Mouse (Mus musculus) MEL (cell line): Measurements from ENCODE around the gene Txnip. TPM values are rescaled to one million over a fixed set of nuclear protein-coding genes. Genes with fewer than 3 reads are reported as not detected.
A peak's percentile ranks its signal among the peaks of the same experiment; 100 is the strongest.

Source experiments
- DNase-seq: peaks from one replicate; pipeline ENCODE4 v3.0.0; 2011; ENCODE audit warnings: low read depth, low spot score
- H3K27ac ChIP-seq: 2 replicates; pipeline ENCODE4 v1.5.1; 2012; ENCODE audit warnings: low read depth, mild to moderate bottlenecking, control low read depth, low read length, moderate library complexity; ENCODE audit not compliant: control insufficient read depth
- H3K27me3 ChIP-seq, 2 experiments: fragments of 150-350 bp in 1 of 2; sonication (generic) in 1 of 2; 2 replicates each; pipeline ENCODE4 v1.6.1; 2012; ENCODE audit warnings: low read length in 2 of 2, mild to moderate bottlenecking in 2 of 2, improper control_type of control experiment in 1 of 2, moderate library complexity in 1 of 2; ENCODE audit not compliant: insufficient read depth in 2 of 2, control insufficient read depth in 1 of 2
- H3K36me3 ChIP-seq, 2 experiments: 2 replicates each; pipeline ENCODE4 v1.6.1; 2012 to 2014; ENCODE audit warnings: low read length in 2 of 2, improper control_type of control experiment in 1 of 2, inconsistent platforms in 1 of 2, mild to moderate bottlenecking in 1 of 2; ENCODE audit not compliant: insufficient read depth in 2 of 2, control insufficient read depth in 1 of 2
- H3K4me1 ChIP-seq, 2 experiments: fragments of 150-350 bp in 1 of 2; sonication (generic) in 1 of 2; 2 replicates each; pipeline ENCODE4 v1.6.1; 2012; ENCODE audit warnings: low read length in 2 of 2, improper control_type of control experiment in 1 of 2, mild to moderate bottlenecking in 1 of 2; ENCODE audit not compliant: insufficient read depth in 2 of 2, control insufficient read depth in 1 of 2
- H3K4me3 ChIP-seq, 2 experiments: fragments of 150-350 bp in 1 of 2; sonication (generic) in 1 of 2; 2 replicates each; pipeline ENCODE4 v1.5.1; 2012; ENCODE audit warnings: low read depth in 2 of 2, low read length in 2 of 2, mild to moderate bottlenecking in 2 of 2, moderate library complexity in 2 of 2, control low read depth in 1 of 2, improper control_type of control experiment in 1 of 2; ENCODE audit not compliant: control insufficient read depth in 1 of 2, insufficient read depth in 1 of 2
- H3K79me2 ChIP-seq: 2 replicates; pipeline ENCODE4 v1.6.1; 2012; ENCODE audit warnings: mild to moderate bottlenecking, low read length, moderate library complexity; ENCODE audit not compliant: control insufficient read depth, poor library complexity, insufficient read depth
- H3K9ac ChIP-seq: 2 replicates; pipeline ENCODE4 v1.6.1; 2012; ENCODE audit warnings: low read depth, mild to moderate bottlenecking, control low read depth, low read length, moderate library complexity; ENCODE audit not compliant: control insufficient read depth, poor library complexity, severe bottlenecking
- H3K9me3 ChIP-seq: fragments of 150-350 bp; sonication (generic); replicated peaks from 2 replicates; pipeline ENCODE4 v1.6.1; 2012; ENCODE audit warnings: mild to moderate bottlenecking, low read length, improper control_type of control experiment, moderate library complexity; ENCODE audit not compliant: insufficient read depth
- BHLHE40 ChIP-seq: IDR thresholded peaks from 2 replicates; pipeline ENCODE4 v1.6.1; 2012; ENCODE audit warnings: low read depth, mild to moderate bottlenecking, inconsistent platforms, low read length, improper control_type of control experiment, borderline replicate concordance
- CHD1 ChIP-seq: IDR thresholded peaks from 2 replicates; pipeline ENCODE4 v1.6.1; 2012; ENCODE audit warnings: low read depth, mild to moderate bottlenecking, inconsistent platforms, low read length, improper control_type of control experiment
- CHD2 ChIP-seq: IDR thresholded peaks from 2 replicates; pipeline ENCODE4 v1.6.1; 2011; ENCODE audit warnings: low read length, improper control_type of control experiment
- CTCF ChIP-seq, 3 experiments: IDR thresholded peaks in 2 of 3; conservative IDR thresholded peaks in 1 of 3; 2 replicates each; pipeline ENCODE4 v1.5.1; 2011 to 2012; ENCODE audit warnings: low read length in 3 of 3, low read depth in 2 of 3, mild to moderate bottlenecking in 2 of 3, improper control_type of control experiment in 1 of 3, inconsistent platforms in 1 of 3, mixed read lengths in 1 of 3, moderate library complexity in 1 of 3; ENCODE audit not compliant: control insufficient read depth in 1 of 3, insufficient read depth in 1 of 3, poor library complexity in 1 of 3, severe bottlenecking in 1 of 3
- E2F4 ChIP-seq: IDR thresholded peaks from 2 replicates; pipeline ENCODE4 v1.6.1; 2011; ENCODE audit warnings: low read depth, low read length, improper control_type of control experiment, borderline replicate concordance
- ELF1 ChIP-seq: IDR thresholded peaks from 2 replicates; pipeline ENCODE4 v1.6.1; 2014; ENCODE audit warnings: low read depth, mild to moderate bottlenecking, inconsistent platforms, low read length, improper control_type of control experiment, moderate library complexity
- EP300 ChIP-seq, 2 experiments: IDR thresholded peaks; 2 replicates each; pipeline ENCODE4 v1.6.1; 2011; ENCODE audit warnings: improper control_type of control experiment in 2 of 2, low read length in 2 of 2, low read depth in 1 of 2, mild to moderate bottlenecking in 1 of 2
- ETS1 ChIP-seq: IDR thresholded peaks from 2 replicates; pipeline ENCODE4 v1.6.1; 2012; ENCODE audit warnings: low read depth, mild to moderate bottlenecking, inconsistent platforms, low read length, improper control_type of control experiment, moderate library complexity
- GATA1 ChIP-seq: IDR thresholded peaks from 2 replicates; pipeline ENCODE4 v1.6.1; 2011; ENCODE audit warnings: low read depth, low read length, improper control_type of control experiment
- HCFC1 ChIP-seq: IDR thresholded peaks from 2 replicates; pipeline ENCODE4 v1.6.1; 2012; ENCODE audit warnings: low read depth, mild to moderate bottlenecking, inconsistent platforms, low read length, improper control_type of control experiment, moderate library complexity
- KAT2A ChIP-seq: conservative IDR thresholded peaks from 2 replicates; pipeline ENCODE4 v1.6.1; 2012; ENCODE audit warnings: low read depth, low read length, improper control_type of control experiment, inconsistent platforms
- MAFK ChIP-seq: IDR thresholded peaks from 2 replicates; pipeline ENCODE4 v1.6.1; 2011; ENCODE audit warnings: low read depth, mild to moderate bottlenecking, low read length, improper control_type of control experiment, borderline replicate concordance
- MAX ChIP-seq: IDR thresholded peaks from 2 replicates; pipeline ENCODE4 v1.6.1; 2011; ENCODE audit warnings: low read length, improper control_type of control experiment
- MEF2A ChIP-seq: IDR thresholded peaks from 2 replicates; pipeline ENCODE4 v1.6.1; 2014; ENCODE audit warnings: low read depth, mild to moderate bottlenecking, inconsistent platforms, low read length, improper control_type of control experiment; ENCODE audit not compliant: poor library complexity, insufficient replicate concordance, severe bottlenecking; ENCODE audit errors: extremely low read depth
- MYB ChIP-seq: IDR thresholded peaks from 2 replicates; pipeline ENCODE4 v1.6.1; 2011; ENCODE audit warnings: mild to moderate bottlenecking, low read depth, low read length, improper control_type of control experiment
- MYC ChIP-seq: IDR thresholded peaks from 2 replicates; pipeline ENCODE4 v1.6.1; 2011; ENCODE audit warnings: low read depth, mild to moderate bottlenecking, low read length, improper control_type of control experiment, moderate library complexity
- NELFE ChIP-seq: IDR thresholded peaks from 2 replicates; pipeline ENCODE4 v1.6.1; 2011; ENCODE audit warnings: low read depth, low read length, improper control_type of control experiment
- NRF1 ChIP-seq: IDR thresholded peaks from 2 replicates; pipeline ENCODE4 v1.6.1; 2014; ENCODE audit warnings: low read depth, mild to moderate bottlenecking, inconsistent platforms, low read length, improper control_type of control experiment, moderate library complexity; ENCODE audit not compliant: poor library complexity, insufficient read depth, severe bottlenecking
- POLR2A ChIP-seq, 2 experiments: IDR thresholded peaks; 2 replicates each; pipeline ENCODE4 v1.6.1; 2011 to 2012; ENCODE audit warnings: low read length in 2 of 2, mild to moderate bottlenecking in 2 of 2, control low read depth in 1 of 2, improper control_type of control experiment in 1 of 2, low read depth in 1 of 2, moderate library complexity in 1 of 2; ENCODE audit not compliant: control insufficient read depth in 1 of 2, insufficient read depth in 1 of 2, poor library complexity in 1 of 2
- POLR2AphosphoS2 ChIP-seq: IDR thresholded peaks from 2 replicates; pipeline ENCODE4 v1.6.1; 2011; ENCODE audit warnings: low read length, improper control_type of control experiment
- POLR2AphosphoS5 ChIP-seq: IDR thresholded peaks from 2 replicates; pipeline ENCODE4 v1.6.1; 2012; ENCODE audit warnings: low read depth, borderline replicate concordance, mild to moderate bottlenecking, inconsistent platforms, low read length, moderate library complexity, mixed read lengths
- RAD21 ChIP-seq: IDR thresholded peaks from 2 replicates; pipeline ENCODE4 v1.6.1; 2011; ENCODE audit warnings: mild to moderate bottlenecking, low read depth, low read length, improper control_type of control experiment
- RCOR1 ChIP-seq: IDR thresholded peaks from 2 replicates; pipeline ENCODE4 v1.6.1; 2012; ENCODE audit warnings: low read depth, mild to moderate bottlenecking, inconsistent platforms, low read length, improper control_type of control experiment
- SIN3A ChIP-seq: IDR thresholded peaks from 2 replicates; pipeline ENCODE4 v1.6.1; 2012; ENCODE audit warnings: low read length, improper control_type of control experiment, inconsistent platforms
- SMC3 ChIP-seq: IDR thresholded peaks from 2 replicates; pipeline ENCODE4 v1.6.1; 2011; ENCODE audit warnings: low read depth, low read length, improper control_type of control experiment
- TAL1 ChIP-seq: IDR thresholded peaks from 2 replicates; pipeline ENCODE4 v1.6.1; 2012; ENCODE audit warnings: mild to moderate bottlenecking, inconsistent platforms, low read length, moderate library complexity, mixed read lengths
- TBP ChIP-seq: IDR thresholded peaks from 2 replicates; pipeline ENCODE4 v1.8.0; 2011; ENCODE audit warnings: low read depth, low read length, improper control_type of control experiment
- TCF12 ChIP-seq: IDR thresholded peaks from 2 replicates; pipeline ENCODE4 v1.6.1; 2014; ENCODE audit warnings: low read depth, mild to moderate bottlenecking, inconsistent platforms, low read length, improper control_type of control experiment, moderate library complexity
- UBTF ChIP-seq: IDR thresholded peaks from 2 replicates; pipeline ENCODE4 v1.6.1; 2012; ENCODE audit warnings: low read depth, mild to moderate bottlenecking, inconsistent platforms, low read length, improper control_type of control experiment, moderate library complexity, borderline replicate concordance; ENCODE audit not compliant: insufficient read depth
- USF2 ChIP-seq, 2 experiments: IDR thresholded peaks; 2 replicates each; pipeline ENCODE4 v1.6.1; 2011 to 2012; ENCODE audit warnings: improper control_type of control experiment in 2 of 2, low read length in 2 of 2, borderline replicate concordance in 1 of 2, inconsistent platforms in 1 of 2, low read depth in 1 of 2, mild to moderate bottlenecking in 1 of 2; ENCODE audit not compliant: insufficient read depth in 1 of 2
- ZC3H11A ChIP-seq: IDR thresholded peaks from 2 replicates; pipeline ENCODE4 v1.6.1; 2012; ENCODE audit warnings: low read depth, mild to moderate bottlenecking, inconsistent platforms, low read length, improper control_type of control experiment
- ZMIZ1 ChIP-seq: IDR thresholded peaks from 2 replicates; pipeline ENCODE4 v1.6.1; 2012; ENCODE audit warnings: low read depth, mild to moderate bottlenecking, inconsistent platforms, low read length, improper control_type of control experiment, moderate library complexity
- polyA plus RNA-seq, 2 experiments: library from polyadenylated mRNA; stranded (reverse) in 1 of 2; unstranded in 1 of 2; fragments of >175 nt in 1 of 2; fragments of >200 nt in 1 of 2; gene quantifications; 2 replicates each; pipeline versions ENCODE4 v1.2.1 to v1.2.4; 2012; ENCODE audit warnings: low replicate concordance in 2 of 2, low read depth in 1 of 2; ENCODE audit not compliant: insufficient read length in 2 of 2, insufficient read depth in 1 of 2, missing spikeins in 1 of 2
- total RNA-seq: library from RNA; depleted of rRNA; stranded (reverse); fragments of 300-350 nt; gene quantifications from 2 replicates; pipeline ENCODE4 v1.2.3, GENCODE M21; 2012

Txnip gene
- total and polyA plus RNA-seq, 3 experiments = 183 to 1,680 (median 237) TPM

GRCm38 (mm10) chr3:96593790-96594560 is 36.2 kb downstream of the Txnip start, which contains the start of gene Polr3gl:
Gene Polr3gl (minus strand): TSS chr3:96594181.
- no peaks in the 10 kb centered on the region for H3K9me3 ChIP-seq
- peak within 1 kb of the TSS; percentile 79 for H3K27ac ChIP-seq
- peaks cover 3% of the 10 kb centered on the region; the same call in 1 of the 2 replicates for H3K79me2 ChIP-seq
- peak within 1 kb of the TSS; percentile 76 for H3K9ac ChIP-seq
- no peaks in the 10 kb centered on the region for H3K27me3 ChIP-seq
- peaks cover 4 to 7% of the 10 kb centered on the region in 2 experiments; a peak in 3 of 4 replicates for H3K4me1 ChIP-seq
- peak within 1 kb of the TSS; percentile 75 to 77 for H3K4me3 ChIP-seq
- H3K36me3 ChIP-seq = peaks cover 0 to 5% of the 10 kb centered on the region in 2 experiments; a peak in 2 of 4 replicates
- DNase-seq = peak; percentile 100
- peak; percentile 81 for TF ChIP-seq TBP
- TF ChIP-seq GATA1 = peak; percentile 79
- no peak for TF ChIP-seq ZC3H11A
- no peak for TF ChIP-seq CHD1
- TF ChIP-seq RCOR1 = 0 out of 2 replicates have a peak, but pooled peaks have one; percentile 6
- no peak for TF ChIP-seq MYB
- TF ChIP-seq SMC3 = peak; percentile 40
- no peak for TF ChIP-seq TAL1
- no peak for TF ChIP-seq E2F4
- TF ChIP-seq USF2 (IDR thresholded peaks at IDR 0.05; ENCODE audit: borderline replicate concordance in 1 of 2, insufficient read depth in 1 of 2, low read depth in 1 of 2, low read length in 2 of 2) = no peak
- no peak for TF ChIP-seq MEF2A
- TF ChIP-seq MYC = peak; percentile 76
- TF ChIP-seq UBTF = no peak
- no peak for TF ChIP-seq POLR2AphosphoS5
- peak; percentile 43; the same call in 1 of the 2 replicates for TF ChIP-seq ETS1
- no peak for TF ChIP-seq MAFK
- TF ChIP-seq NRF1 = peak; percentile 60; the same call in 1 of the 2 replicates
- peak; percentile 61 for TF ChIP-seq CHD2
- TF ChIP-seq POLR2A (IDR thresholded peaks at IDR 0.05; ENCODE audit: control insufficient read depth in 1 of 2, insufficient read depth in 1 of 2, low read depth in 1 of 2, low read length in 2 of 2, poor library complexity in 1 of 2) = peak; percentile 92 to 97
- TF ChIP-seq RAD21 = peak; percentile 36
- TF ChIP-seq NELFE = peak; percentile 86
- peak; percentile 80 for TF ChIP-seq TCF12
- no peak; the same call in 1 of the 2 replicates for TF ChIP-seq KAT2A
- TF ChIP-seq ELF1 = peak; percentile 82
- peak; percentile 74 for TF ChIP-seq HCFC1
- peak in 1 of 2 experiments; percentile 45; a peak in 1 of 4 replicates for TF ChIP-seq EP300 (IDR thresholded peaks at IDR 0.05; ENCODE audit: low read depth in 1 of 2, low read length in 2 of 2)
- TF ChIP-seq CTCF (IDR thresholded peaks at IDR 0.05 in 2 of 3, conservative IDR thresholded peaks at IDR 0.05 in 1 of 3; ENCODE audit: control insufficient read depth in 1 of 3, insufficient read depth in 1 of 3, low read depth in 2 of 3, low read length in 3 of 3, poor library complexity in 1 of 3, severe bottlenecking in 1 of 3) = peak; percentile 45 to 77 (median 59)
- TF ChIP-seq POLR2AphosphoS2 = peak; percentile 89
- TF ChIP-seq SIN3A = peak; percentile 82; the same call in 1 of the 2 replicates
- no peak; the same call in none of the 2 replicates for TF ChIP-seq ZMIZ1
- TF ChIP-seq BHLHE40 = no peak
- peak; percentile 66 for TF ChIP-seq MAX
